Mouse (Mus musculus) Patski (cell line): ENCODE data around the gene Gm20538. TPM values are rescaled to one million over a fixed set of nuclear protein-coding genes. Genes with fewer than 3 reads are reported as not detected.
A peak's percentile ranks its signal among the peaks of the same experiment; 100 is the strongest.

ENCODE experiments used
- ATAC-seq: fragments of 100-300 bp; one replicate; pipeline ENCODE4 v1.8.0; 2021
- CTCF ChIA-PET: fragments of 350-600 bp; sonication (Branson Sonifier 250); formaldehyde crosslinking; loops from one replicate; lab custom pipeline; 2022; ENCODE audit warnings: inconsistent platforms; lab: Charles Lee
- POLR2A ChIA-PET: fragments of 350-600 bp; sonication (Branson Sonifier 250); formaldehyde crosslinking; loops from one replicate; lab custom pipeline; 2022; ENCODE audit warnings: antibody characterized with exemption, inconsistent platforms; lab: Charles Lee
- DNase-seq: peaks from one replicate; pipeline ENCODE4 v3.0.0-alpha.2; 2011; ENCODE audit warnings: low read depth, low spot score
- H3K27me3 ChIP-seq: fragments of 371-371 bp; one replicate; pipeline ENCODE4 v1.5.1; 2021
- CTCF ChIP-seq: fragments of 100-300 bp; IDR thresholded peaks from one replicate; pipeline ENCODE4 v1.5.1; 2021
- in situ Hi-C: fragments of 300-500 bp; cut with MboI; formaldehyde crosslinking; loops from 3 replicates; pipeline ENCODE4 v1.11.1; 2018; ENCODE audit warnings: low pct_unique_long_range_greater_than_20kb, mixed read lengths
- polyA plus RNA-seq: library from polyadenylated mRNA; unstranded; gene quantifications from one replicate; pipeline ENCODE4 v1.2.3, GENCODE M21; 2021

Gene Gm20538
- polyA plus RNA-seq, 1 experiment from 2014 or later = not detected

- H3K27me3 ChIP-seq = no peaks in the 10 kb centered on the region
- no peak for TF ChIP-seq CTCF
- DNase-seq = no peak
- ChIA-PET CTCF (interaction anchor here (1.0 kb wide), 1 partner anchor 121 kb away, joined by 4 read pairs; no protein-coding TSS in a partner anchor), POLR2A (no interaction called here)
- no peak for ATAC-seq
- in situ Hi-C loops = loop anchor here (5.0 kb wide), 1 partner anchor 65 kb away; no protein-coding TSS in a partner anchor
Measured at GRCm38 (mm10) chr19:44542694-44543178, 9.9 kb downstream of the Gm20538 start.

GRCm38 (mm10) chr19:44537416-44537815, 15.2 kb downstream of the Gm20538 start:
- no peak for TF ChIP-seq CTCF
- in situ Hi-C loops = loop anchor here (5.0 kb wide), 1 partner anchor 165 kb away; no protein-coding TSS in a partner anchor
- ATAC-seq = no peak
- POLR2A ChIA-PET = interaction anchor here (0.9 kb wide), 1 partner anchor 19 kb away, joined by 3 read pairs; no protein-coding TSS in a partner anchor
- CTCF ChIA-PET = no interaction called here
- no peak for DNase-seq
- H3K27me3 ChIP-seq = peaks cover 3% of the 10 kb centered on the region

GRCm38 (mm10) chr19:44535376-44535775, 17.3 kb downstream of the Gm20538 start:
- ChIA-PET POLR2A (no interaction called here), CTCF (interaction anchor here (0.8 to 8.0 kb wide), 6 partner anchors 12 to 76 kb away, joined by 3 to 58 read pairs (median 4); no protein-coding TSS in a partner anchor)
- H3K27me3 ChIP-seq = peaks cover 3% of the 10 kb centered on the region
- no peak for DNase-seq
- TF ChIP-seq CTCF = peak; percentile 82
- in situ Hi-C loops = loop anchor here (5.0 kb wide), 1 partner anchor 163 kb away; no protein-coding TSS in a partner anchor
- ATAC-seq = no peak

- peaks cover 1% of the 10 kb centered on the region for H3K27me3 ChIP-seq
- DNase-seq (no peak), ATAC-seq (no peak)
- in situ Hi-C loops = no loop called here
- POLR2A ChIA-PET = interaction anchor here (1.4 kb wide), 1 partner anchor 11 kb away, joined by 3 read pairs; no protein-coding TSS in a partner anchor
- no peak for TF ChIP-seq CTCF
- CTCF ChIA-PET = interaction anchor here (0.8 to 8.0 kb wide), 5 partner anchors 14 to 55 kb away, joined by 3 to 58 read pairs (median 3); partner anchors contain the start of gene Sec31b
Measured at GRCm38 (mm10) chr19:44530018-44530417, 22.6 kb downstream of the Gm20538 start.

GRCm38 (mm10) chr19:44525551-44526205, 27.0 kb downstream of the Gm20538 start:
- no peak for TF ChIP-seq CTCF
- in situ Hi-C loops = no loop called here
- DNase-seq = no peak
- H3K27me3 ChIP-seq = no peaks in the 10 kb centered on the region
- CTCF ChIA-PET = interaction anchor here (1.8 kb wide), 1 partner anchor 52 kb away, joined by 5 read pairs; no protein-coding TSS in a partner anchor
- no peak for ATAC-seq
- POLR2A ChIA-PET = no interaction called here

GRCm38 (mm10) chr19:44519152-44519551, 33.5 kb downstream of the Gm20538 start:
- no peak for TF ChIP-seq CTCF
- CTCF ChIA-PET = interaction anchor here (1.6 to 2.6 kb wide), 2 partner anchors 14 to 43 kb away, joined by 9 to 24 read pairs; no protein-coding TSS in a partner anchor
- in situ Hi-C loops = no loop called here
- no peaks in the 10 kb centered on the region for H3K27me3 ChIP-seq
- POLR2A ChIA-PET = interaction anchor here (1.0 kb wide), 1 partner anchor 18 kb away, joined by 3 read pairs; no protein-coding TSS in a partner anchor
- no peak for ATAC-seq
- no peak for DNase-seq

GRCm38 (mm10) chr19:44517996-44518768, 34.4 kb downstream of the Gm20538 start:
- ChIA-PET CTCF (interaction anchor here (0.8 to 2.6 kb wide), 6 partner anchors 9 to 42 kb away, joined by 3 to 24 read pairs (median 4); partner anchors contain the start of gene Sec31b), POLR2A (interaction anchor here (0.5 to 1.0 kb wide), 2 partner anchors 19 to 235 kb away, joined by 3 to 5 read pairs; no protein-coding TSS in a partner anchor)
- H3K27me3 ChIP-seq = no peaks in the 10 kb centered on the region
- ATAC-seq (no peak), DNase-seq (no peak)
- TF ChIP-seq CTCF = no peak
- in situ Hi-C loops = no loop called here

GRCm38 (mm10) chr19:44515769-44516168, 36.9 kb downstream of the Gm20538 start:
- CTCF ChIA-PET = interaction anchor here (0.7 to 1.4 kb wide), 3 partner anchors 28 to 42 kb away, joined by 3 to 4 read pairs (median 3); no protein-coding TSS in a partner anchor

GRCm38 (mm10) chr19:44514521-44515451, 37.8 kb downstream of the Gm20538 start:
- ATAC-seq (peak; percentile 75), DNase-seq (peak; percentile 46)
- POLR2A ChIA-PET = interaction anchor here (0.6 to 1.6 kb wide), 2 partner anchors 8 to 292 kb away, joined by 3 to 4 read pairs; no protein-coding TSS in a partner anchor
- CTCF ChIA-PET = interaction anchor here (1.0 to 1.4 kb wide), 2 partner anchors 15 to 29 kb away, joined by 4 to 6 read pairs; no protein-coding TSS in a partner anchor
- in situ Hi-C loops = no loop called here
- TF ChIP-seq CTCF = no peak
- H3K27me3 ChIP-seq = peaks cover 4% of the 10 kb centered on the region

More at GRCm38 (mm10) chr19:44515769-44516168, 36.9 kb downstream of the Gm20538 start:
- ATAC-seq (no peak), DNase-seq (no peak)
- H3K27me3 ChIP-seq = peaks cover 4% of the 10 kb centered on the region
- POLR2A ChIA-PET = no interaction called here
- in situ Hi-C loops = no loop called here
- no peak for TF ChIP-seq CTCF
